Mouse (Mus musculus) subcutaneous adipose tissue, adult 2 months (tissue): ENCODE results near the gene Eml1. TPM values are rescaled to one million over a fixed set of nuclear protein-coding genes. Genes with fewer than 3 reads are reported as not detected.

ENCODE experiments used
- polyA plus RNA-seq: library from polyadenylated mRNA; depleted of rRNA; stranded (reverse); fragments of >200 nt; gene quantifications from 2 replicates; pipeline ENCODE4 v1.2.3, GENCODE M21; 2012; ENCODE audit warnings: low replicate concordance; rRNA removed

Gene Eml1
- 25.1 and 133 TPM in 2 replicates for polyA plus RNA-seq

DNA sequence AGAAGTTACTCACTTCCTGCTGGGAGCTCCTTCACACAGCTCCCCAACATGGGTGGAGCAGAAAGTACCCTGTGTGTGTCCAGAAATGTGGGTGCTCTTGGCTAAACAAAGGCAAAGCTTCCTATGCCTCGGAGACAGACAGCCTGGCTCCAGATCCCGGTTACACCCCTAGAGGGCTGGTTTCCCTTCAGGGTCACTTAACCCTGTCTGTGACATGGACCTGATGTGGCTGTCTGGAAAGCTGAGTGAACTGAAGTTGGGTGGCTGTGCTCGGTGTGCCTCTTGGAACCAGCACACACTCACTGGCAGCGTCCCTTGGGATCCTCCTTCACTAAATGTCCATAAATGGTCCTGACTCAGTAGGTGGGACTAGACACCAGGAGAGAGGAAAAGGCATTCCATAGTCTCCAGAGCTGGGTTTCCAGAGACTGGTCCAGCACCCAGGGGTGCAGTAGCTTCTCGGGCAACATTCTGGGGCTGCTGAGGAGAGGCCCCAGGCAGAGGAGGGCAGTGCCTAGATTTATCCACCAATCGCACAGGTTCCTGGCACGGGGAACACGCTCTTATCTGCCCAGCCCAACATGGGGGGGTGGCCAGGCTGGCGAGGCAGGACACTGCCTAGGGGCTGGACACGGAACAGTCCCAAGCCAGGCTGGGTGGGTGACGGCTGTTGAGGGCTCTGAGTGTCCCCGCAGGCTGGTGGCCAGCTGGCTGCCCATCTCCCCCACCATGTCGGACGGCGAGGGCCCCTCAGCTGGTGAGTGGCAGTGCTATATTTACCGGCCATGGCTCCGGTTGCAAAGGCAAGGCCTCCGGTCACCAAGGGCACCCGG lies at the start of gene Eml1:
Eml1 (plus strand) TSS at position 362 of the 833 bp plus-strand sequence.

GRCm38 (mm10) chr12:108333895-108334445 lies 36.8 kb upstream of the Eml1 start, which contains the start of gene Cyp46a1:
TSS of gene Cyp46a1 (plus strand) at chr12:108334381.

DNA sequence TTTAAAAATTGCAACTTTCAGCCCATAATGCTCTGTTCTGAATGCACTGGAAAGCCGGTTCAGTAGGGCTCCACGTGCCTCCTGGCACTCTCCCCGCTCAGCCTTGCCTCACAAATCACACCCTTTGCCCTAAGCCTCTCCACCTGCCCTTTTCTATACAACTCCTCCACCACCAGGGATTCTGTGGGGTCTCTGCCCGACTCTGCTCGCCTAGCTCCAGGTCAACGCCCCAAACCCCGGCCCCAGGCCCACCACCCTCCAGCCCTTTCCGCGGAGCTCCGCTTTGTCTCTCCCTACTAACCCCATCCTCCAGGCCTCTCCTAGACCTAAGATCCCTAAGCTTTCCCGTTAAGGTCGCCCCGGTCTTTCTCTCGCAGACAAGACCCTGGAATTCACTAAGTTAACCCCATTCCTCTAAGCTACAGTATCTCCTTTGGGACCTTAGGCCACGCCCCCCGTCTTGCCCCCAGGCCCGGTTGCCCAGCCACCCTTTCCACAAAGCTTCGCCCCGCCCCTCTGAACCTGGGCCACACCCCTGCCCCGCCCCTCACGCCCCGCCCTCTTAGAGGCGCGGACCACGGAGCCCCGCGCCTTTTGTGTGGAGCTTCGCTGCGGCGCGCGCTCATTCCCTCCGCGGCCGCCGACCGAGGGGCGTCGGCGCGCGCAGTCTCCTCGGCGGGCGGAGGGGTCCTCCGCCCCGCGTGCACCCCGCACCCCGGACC lies 183.5 kb downstream of the Eml1 start, which contains the start of gene Evl:
Evl (plus strand) TSS at position 601 of the 722 bp plus-strand sequence.

Other genes starting within 250 kb of the Eml1 start
- gene Setd3, start 191.6 kb upstream of the Eml1 start, polyA plus RNA-seq, result 34.0 and 42.3 TPM in 2 replicates
- 11.6 and 18.8 TPM in 2 replicates for gene Ccnk, start 191.4 kb upstream of the Eml1 start, polyA plus RNA-seq
- gene Ccdc85c, start 95.5 kb upstream of the Eml1 start, polyA plus RNA-seq, result 11.4 and 27.6 TPM in 2 replicates
- 3.2 and 12.6 TPM in 2 replicates for gene Hhipl1, start 64.7 kb upstream of the Eml1 start, polyA plus RNA-seq
- 2.5 and 8.6 TPM in 2 replicates for gene Cyp46a1, start 36.6 kb upstream of the Eml1 start, polyA plus RNA-seq
- 34.5 and 69.9 TPM in 2 replicates for gene Evl, start 183.8 kb downstream of the Eml1 start, polyA plus RNA-seq